Mouse (Mus musculus) limb, embryonic 10.5 days (tissue): ENCODE data around the gene Plcg1. TPM values are rescaled to one million over a fixed set of nuclear protein-coding genes. Genes with fewer than 3 reads are reported as not detected.

ENCODE experiments used
- DNase-seq: peaks from one replicate; pipeline ENCODE4 v3.0.0-alpha.2; 2017; ENCODE audit warnings: low spot score
- H3K27ac ChIP-seq: fragments of 300-500 bp; sonication (generic); 2 replicates; pipeline ENCODE4 v1.5.1; 2016; ENCODE audit warnings: mild to moderate bottlenecking
- H3K27me3 ChIP-seq: fragments of 300-500 bp; sonication (generic); 2 replicates; pipeline ENCODE4 v1.6.1; 2016; ENCODE audit warnings: low read depth, mild to moderate bottlenecking; ENCODE audit not compliant: poor library complexity, severe bottlenecking
- H3K36me3 ChIP-seq: fragments of 300-500 bp; sonication (generic); 2 replicates; pipeline ENCODE4 v1.6.1; 2016; ENCODE audit warnings: mild to moderate bottlenecking, moderate library complexity
- H3K4me1 ChIP-seq: fragments of 300-500 bp; sonication (generic); 2 replicates; pipeline ENCODE4 v1.6.1; 2016
- H3K4me3 ChIP-seq: fragments of 300-500 bp; sonication (generic); 2 replicates; pipeline ENCODE4 v1.5.1; 2016; ENCODE audit warnings: mild to moderate bottlenecking, moderate library complexity
- H3K9me3 ChIP-seq: fragments of 300-500 bp; sonication (generic); replicated peaks from 2 replicates; pipeline ENCODE4 v1.6.1; 2016; ENCODE audit warnings: mild to moderate bottlenecking
- WGBS: fragments of 180-500 bp; shearing (Covaris S2); methylation state at CpG from one replicate; pipeline ENCODE4 v1.1.7; 2016; 5-methylcytosine and 5-hydroxymethylcytosine counted together
- polyA plus RNA-seq: library from polyadenylated mRNA; unstranded; fragments of >200 nt; fragmentation: Nextera tagmentation; extraction: Ambion mirVana; gene quantifications from 2 replicates; pipeline ENCODE4 v1.2.1, GENCODE M21; 2016

The Plcg1 gene
- polyA plus RNA-seq, 1 experiment from 2014 or later, result 93.9 TPM

- H3K4me1 ChIP-seq, result peaks cover 6% of the 10 kb centered on the region; the same call in 1 of the 2 replicates
- DNase-seq, result no peak
- H3K36me3 ChIP-seq, result peaks cover 84% of the 10 kb centered on the region
- H3K27me3 ChIP-seq, result no peaks in the 10 kb centered on the region
- no peaks in the 10 kb centered on the region for H3K9me3 ChIP-seq
- 90% methylated on average over 3 of the region's 3 CpGs for WGBS
- no peak overlapping the region for H3K4me3 ChIP-seq
- no peak overlapping the region for H3K27ac ChIP-seq
Measured at GRCm38 (mm10) chr2:160765096-160765495, 34.0 kb downstream of the Plcg1 start.

GRCm38 (mm10) chr2:160766371-160766771, 35.3 kb downstream of the Plcg1 start:
- H3K27ac ChIP-seq, result no peak overlapping the region
- H3K9me3 ChIP-seq, result no peaks in the 10 kb centered on the region
- no peaks in the 10 kb centered on the region for H3K27me3 ChIP-seq
- H3K4me3 ChIP-seq, result no peak overlapping the region
- peaks cover 72% of the 10 kb centered on the region for H3K36me3 ChIP-seq
- DNase-seq, result no peak
- 91% methylated on average over 5 of the region's 5 CpGs for WGBS
- H3K4me1 ChIP-seq, result peaks cover 6% of the 10 kb centered on the region; the same call in 1 of the 2 replicates

- Histone ChIP-seq H3K9me3 (no peaks in the 10 kb centered on the region), H3K4me3 (no peak overlapping the region), H3K36me3 (peaks cover 63% of the 10 kb centered on the region), H3K4me1 (0 out of 2 replicates have a peak, but pooled peaks cover under 1% of the 10 kb centered on the region), H3K27ac (no peak overlapping the region), H3K27me3 (no peaks in the 10 kb centered on the region)
- DNase-seq, result no peak
- WGBS, result 96% methylated on average over 2 of the region's 2 CpGs
Measured at GRCm38 (mm10) chr2:160767201-160767600, 36.1 kb downstream of the Plcg1 start.

GRCm38 (mm10) chr2:160768097-160768695, 37.1 kb downstream of the Plcg1 start:
- peaks cover 53% of the 10 kb centered on the region for H3K36me3 ChIP-seq
- no peak overlapping the region for H3K4me3 ChIP-seq
- 85% methylated on average over 4 of the region's 4 CpGs for WGBS
- no peak for DNase-seq
- H3K9me3 ChIP-seq, result no peaks in the 10 kb centered on the region
- H3K27me3 ChIP-seq, result no peaks in the 10 kb centered on the region
- H3K4me1 ChIP-seq, result no peaks in the 10 kb centered on the region
- H3K27ac ChIP-seq, result no peak overlapping the region

- WGBS, result 89% methylated on average over 2 of the region's 2 CpGs
- DNase-seq, result no peak
Measured at GRCm38 (mm10) chr2:160768997-160769396, 37.9 kb downstream of the Plcg1 start.

GRCm38 (mm10) chr2:160770409-160770808, 39.3 kb downstream of the Plcg1 start:
- no peaks in the 10 kb centered on the region for H3K27me3 ChIP-seq
- no peaks in the 10 kb centered on the region for H3K4me1 ChIP-seq
- H3K9me3 ChIP-seq, result no peaks in the 10 kb centered on the region
- H3K27ac ChIP-seq, result no peak overlapping the region
- no peak overlapping the region for H3K4me3 ChIP-seq
- H3K36me3 ChIP-seq, result peaks cover 31% of the 10 kb centered on the region
- peak; percentile 26 for DNase-seq

More at GRCm38 (mm10) chr2:160768997-160769396, 37.9 kb downstream of the Plcg1 start:
- no peaks in the 10 kb centered on the region for H3K4me1 ChIP-seq
- no peak overlapping the region for H3K4me3 ChIP-seq
- H3K9me3 ChIP-seq, result no peaks in the 10 kb centered on the region
- H3K36me3 ChIP-seq, result peaks cover 45% of the 10 kb centered on the region
- no peak overlapping the region for H3K27ac ChIP-seq
- H3K27me3 ChIP-seq, result no peaks in the 10 kb centered on the region

- Histone ChIP-seq H3K4me1 (no peaks in the 10 kb centered on the region), H3K27me3 (no peaks in the 10 kb centered on the region), H3K36me3 (peaks cover 27% of the 10 kb centered on the region), H3K27ac (no peak overlapping the region), H3K9me3 (no peaks in the 10 kb centered on the region), H3K4me3 (no peak overlapping the region)
- DNase-seq, result no peak
- WGBS, result 82% methylated on average over 1 of the region's 1 CpGs
Measured at GRCm38 (mm10) chr2:160770871-160771270, 39.8 kb downstream of the Plcg1 start.

- 91% methylated on average over 8 of the region's 8 CpGs for WGBS
- no peaks in the 10 kb centered on the region for H3K4me1 ChIP-seq
Measured at GRCm38 (mm10) chr2:160771325-160772276, 40.5 kb downstream of the Plcg1 start.

GRCm38 (mm10) chr2:160778034-160778433, 46.9 kb downstream of the Plcg1 start:
- Histone ChIP-seq H3K4me1 (no peaks in the 10 kb centered on the region), H3K27ac (no peak overlapping the region), H3K9me3 (no peaks in the 10 kb centered on the region), H3K36me3 (peaks cover 3% of the 10 kb centered on the region; the same call in 1 of the 2 replicates), H3K4me3 (no peak overlapping the region), H3K27me3 (no peaks in the 10 kb centered on the region)
- no peak for DNase-seq
- 85% methylated on average over 2 of the region's 2 CpGs for WGBS

More at GRCm38 (mm10) chr2:160771325-160772276, 40.5 kb downstream of the Plcg1 start:
- Histone ChIP-seq H3K27me3 (no peaks in the 10 kb centered on the region), H3K4me3 (no peak overlapping the region), H3K27ac (no peak overlapping the region), H3K9me3 (no peaks in the 10 kb centered on the region), H3K36me3 (peaks cover 20% of the 10 kb centered on the region)
- DNase-seq, result peak; percentile 27

GRCm38 (mm10) chr2:160780154-160780833, 49.2 kb downstream of the Plcg1 start:
- Histone ChIP-seq H3K27me3 (no peaks in the 10 kb centered on the region), H3K27ac (no peak overlapping the region), H3K9me3 (no peaks in the 10 kb centered on the region), H3K4me1 (no peaks in the 10 kb centered on the region), H3K4me3 (no peak overlapping the region), H3K36me3 (peaks cover 3% of the 10 kb centered on the region; the same call in 1 of the 2 replicates)
- no peak for DNase-seq
- 90% methylated on average over 13 of the region's 13 CpGs for WGBS

GRCm38 (mm10) chr2:160780834-160781219, 49.7 kb downstream of the Plcg1 start:
- Histone ChIP-seq H3K4me1 (no peaks in the 10 kb centered on the region), H3K9me3 (no peaks in the 10 kb centered on the region), H3K4me3 (no peak overlapping the region), H3K27me3 (no peaks in the 10 kb centered on the region), H3K36me3 (peaks cover 3% of the 10 kb centered on the region; the same call in 1 of the 2 replicates), H3K27ac (no peak overlapping the region)
- DNase-seq, result no peak
- whole genome bisulfite sequencing, result 98% methylated on average over 2 of the region's 2 CpGs

- no peaks in the 10 kb centered on the region for H3K36me3 ChIP-seq
- WGBS, result 84% methylated on average over 1 of the region's 1 CpGs
Measured at GRCm38 (mm10) chr2:160786333-160786732, 55.2 kb downstream of the Plcg1 start.

More at GRCm38 (mm10) chr2:160786333-160786732, 55.2 kb downstream of the Plcg1 start:
- Histone ChIP-seq H3K4me1 (no peaks in the 10 kb centered on the region), H3K4me3 (no peak overlapping the region), H3K27ac (no peak overlapping the region), H3K27me3 (no peaks in the 10 kb centered on the region), H3K9me3 (no peaks in the 10 kb centered on the region)
- DNase-seq, result no peak
